Mouse (Mus musculus) myocyte (in vitro differentiated cells): Measurements from ENCODE around the gene Sema3e. TPM values are rescaled to one million over a fixed set of nuclear protein-coding genes. Genes with fewer than 3 reads are reported as not detected.

Source experiments
- polyA plus RNA-seq: library from polyadenylated mRNA; unstranded; fragments of >200 nt; fragmentation: generic; extraction: Trizol; gene quantifications from one replicate; pipeline ENCODE4 v1.2.1, GENCODE M21; 2012; ENCODE audit warnings: missing spikeins

The Sema3e gene
- polyA plus RNA-seq, 1 experiment = 9.9 TPM

Other genes starting within 250 kb of the Sema3e start
- gene Speer3, start 233.7 kb upstream of the Sema3e start, polyA plus RNA-seq = not detected